8 mouse cellular contexts compared by ENCODE assay signal in genomic region chr13:54425269-54425668, GRCm38 (mm10). TPM values are rescaled to one million over a fixed set of nuclear protein-coding genes. Genes with fewer than 3 reads are reported as not detected.
DNase-seq lines count a peak whose midpoint lies in the region; ATAC-seq and TF ChIP-seq lines count a peak whose summit lies in the region.

No protein-coding gene starts in this region.

- H3K9me3 ChIP-seq in forebrain, embryonic 12.5 days, result no peaks in the 10 kb centered on the region
- H3K9me3 ChIP-seq in forebrain, embryonic 11.5 days (ENCODE audit: control insufficient read depth, low read length), result no peaks in the 10 kb centered on the region
- 0 out of 2 replicates have a peak, but pooled peaks cover 2% of the 10 kb centered on the region for H3K9me3 ChIP-seq in hindbrain, embryonic 16.5 days (ENCODE audit: control insufficient read depth, low read length)
- H3K9me3 ChIP-seq in neural tube, embryonic 11.5 days (ENCODE audit: control insufficient read depth, low read length), result no peaks in the 10 kb centered on the region

- peaks cover 6% of the 10 kb centered on the region for H3K4me1 ChIP-seq in forebrain, embryonic 12.5 days
- H3K4me1 ChIP-seq in forebrain, embryonic 11.5 days (replicated peaks; ENCODE audit: control insufficient read depth, insufficient read depth, low read length), result no peaks in the 10 kb centered on the region
- peaks cover 6% of the 10 kb centered on the region for H3K4me1 ChIP-seq in hindbrain, embryonic 16.5 days (ENCODE audit: control insufficient read depth, insufficient read depth, low read depth, low read length)
- H3K4me1 ChIP-seq in liver, adult 2 months (ENCODE audit: control insufficient read depth, insufficient read depth, low read length), result peaks cover 9% of the 10 kb centered on the region
- no peaks in the 10 kb centered on the region for H3K4me1 ChIP-seq in neural tube, embryonic 11.5 days (ENCODE audit: control insufficient read depth, insufficient read depth, low read length)
- no peaks in the 10 kb centered on the region for H3K4me1 ChIP-seq in cerebellum, adult 2 months (ENCODE audit: control insufficient read depth, insufficient read depth, low read length)

- 0 out of 2 replicates have a peak, but pooled peaks have one; percentile 3 for TF ChIP-seq POLR2A in liver, adult 2 months (IDR thresholded peaks at IDR 0.05; ENCODE audit: extremely low read depth, insufficient read depth, low read length)
- no peak for TF ChIP-seq POLR2A in cerebellum, adult 2 months (IDR thresholded peaks at IDR 0.05; ENCODE audit: borderline replicate concordance, insufficient read depth, low read length)

- H3K4me2 ChIP-seq in forebrain, embryonic 12.5 days, result no peak overlapping the region
- no peak overlapping the region for H3K4me2 ChIP-seq in forebrain, embryonic 11.5 days (ENCODE audit: low read depth, low read length, severe bottlenecking)
- no peak overlapping the region for H3K4me2 ChIP-seq in hindbrain, embryonic 16.5 days (ENCODE audit: low read length)
- no peak overlapping the region for H3K4me2 ChIP-seq in neural tube, embryonic 11.5 days (ENCODE audit: low read depth)

- DNase-seq in forebrain, embryonic 11.5 days (ENCODE audit: low spot score), result no peak
- DNase-seq in liver, adult 2 months (ENCODE audit: extremely low read depth, low read depth, low spot score), result peak; percentile 95
- DNase-seq in neural tube, embryonic 11.5 days (ENCODE audit: low spot score), result peak; percentile 35
- no peak for DNase-seq in left cerebral cortex, adult 18-20 months (ENCODE audit: low spot score in 2 of 2)
- no peak for DNase-seq in layer of hippocampus, adult 8-10 months (ENCODE audit: low spot score in 2 of 2)
- DNase-seq in cerebellum, adult 2 months, result no peak

- no peak; the same call in 1 of the 2 replicates for TF ChIP-seq CTCF in liver, adult 2 months (IDR thresholded peaks at IDR 0.05; ENCODE audit: low read depth, low read length)
- TF ChIP-seq CTCF in cerebellum, adult 2 months (IDR thresholded peaks at IDR 0.05; ENCODE audit: borderline replicate concordance, insufficient read depth, low read depth, low read length), result no peak

- ATAC-seq in forebrain, embryonic 12.5 days (ENCODE audit: low FRiP score), result no peak; the same call in 1 of the 2 replicates
- ATAC-seq in forebrain, embryonic 11.5 days (replicated peaks; ENCODE audit: low FRiP score), result no peak
- ATAC-seq in hindbrain, embryonic 16.5 days, result peak; percentile 68
- no peak for ATAC-seq in neural tube, embryonic 11.5 days (ENCODE audit: insufficient read depth, low FRiP score, low TSS enrichment)

- H3K36me3 ChIP-seq in forebrain, embryonic 12.5 days (replicated peaks), result no peaks in the 10 kb centered on the region
- no peaks in the 10 kb centered on the region for H3K36me3 ChIP-seq in forebrain, embryonic 11.5 days (ENCODE audit: control insufficient read depth, insufficient read depth, low read length)
- no peaks in the 10 kb centered on the region for H3K36me3 ChIP-seq in hindbrain, embryonic 16.5 days (ENCODE audit: control insufficient read depth, insufficient read depth, low read length)
- H3K36me3 ChIP-seq in liver, adult 2 months (ENCODE audit: control insufficient read depth, insufficient read depth, low read length), result no peaks in the 10 kb centered on the region
- no peaks in the 10 kb centered on the region for H3K36me3 ChIP-seq in neural tube, embryonic 11.5 days (ENCODE audit: control insufficient read depth, insufficient read depth, low read length)

- H3K9ac ChIP-seq in forebrain, embryonic 12.5 days, result no peak overlapping the region
- H3K9ac ChIP-seq in forebrain, embryonic 11.5 days (ENCODE audit: low read length), result no peak overlapping the region; the same call in 1 of the 2 replicates
- no peak overlapping the region for H3K9ac ChIP-seq in hindbrain, embryonic 16.5 days (ENCODE audit: low read depth, low read length)
- H3K9ac ChIP-seq in liver, adult 2 months (ENCODE audit: low read depth, low read length), result peak overlapping the region; percentile 27; the same call in 1 of the 2 replicates
- no peak overlapping the region for H3K9ac ChIP-seq in neural tube, embryonic 11.5 days (ENCODE audit: low read length)

- no peaks in the 10 kb centered on the region for H3K79me2 ChIP-seq in liver, adult 2 months (ENCODE audit: control insufficient read depth, insufficient read depth, low read length)

- no peaks in the 10 kb centered on the region for H3K27me3 ChIP-seq in forebrain, embryonic 12.5 days
- H3K27me3 ChIP-seq in forebrain, embryonic 11.5 days (ENCODE audit: control insufficient read depth, insufficient read depth, low read length), result no peaks in the 10 kb centered on the region
- H3K27me3 ChIP-seq in hindbrain, embryonic 16.5 days (replicated peaks; ENCODE audit: control insufficient read depth, insufficient read depth, low read length), result no peaks in the 10 kb centered on the region; the same call in 1 of the 2 replicates
- H3K27me3 ChIP-seq in liver, adult 2 months (ENCODE audit: control insufficient read depth, insufficient read depth, low read length), result no peaks in the 10 kb centered on the region
- no peaks in the 10 kb centered on the region for H3K27me3 ChIP-seq in neural tube, embryonic 11.5 days (ENCODE audit: control insufficient read depth, insufficient read depth, low read length)
- H3K27me3 ChIP-seq in cerebellum, adult 2 months (ENCODE audit: control insufficient read depth, insufficient read depth, low read length), result no peaks in the 10 kb centered on the region

- 70% methylated on average over 2 of the region's 2 CpGs for WGBS in forebrain, embryonic 12.5 days
- WGBS in forebrain, embryonic 11.5 days, result 80% methylated on average over 2 of the region's 2 CpGs
- 41% methylated on average over 2 of the region's 2 CpGs for WGBS in hindbrain, embryonic 16.5 days
- 16% methylated on average over 2 of the region's 2 CpGs for WGBS in liver, adult 2 months
- WGBS in neural tube, embryonic 11.5 days, result 32% methylated on average over 2 of the region's 2 CpGs
- 39% methylated on average over 2 of the region's 2 CpGs for WGBS in cerebellum, adult 2 months

- H3K27ac ChIP-seq in forebrain, embryonic 12.5 days, result peak overlapping the region; percentile 36; the same call in 1 of the 2 replicates
- H3K27ac ChIP-seq in forebrain, embryonic 11.5 days (ENCODE audit: low read depth, low read length), result no peak overlapping the region
- peak overlapping the region; percentile 62 for H3K27ac ChIP-seq in hindbrain, embryonic 16.5 days (ENCODE audit: low read depth, low read length)
- H3K27ac ChIP-seq in liver, adult 2 months (replicated peaks; ENCODE audit: insufficient read depth, low read depth, low read length), result peak overlapping the region; percentile 77
- H3K27ac ChIP-seq in neural tube, embryonic 11.5 days (ENCODE audit: low read depth, low read length), result no peak overlapping the region
- no peak overlapping the region for H3K27ac ChIP-seq in cerebellum, adult 2 months (ENCODE audit: insufficient read depth, low read length)

- no peak overlapping the region for H3K4me3 ChIP-seq in forebrain, embryonic 12.5 days (replicated peaks)
- no peak overlapping the region for H3K4me3 ChIP-seq in forebrain, embryonic 11.5 days (ENCODE audit: low read depth, low read length)
- H3K4me3 ChIP-seq in hindbrain, embryonic 16.5 days (ENCODE audit: low read length), result no peak overlapping the region
- H3K4me3 ChIP-seq in liver, adult 2 months (ENCODE audit: insufficient read depth, low read depth, low read length), result no peak overlapping the region
- H3K4me3 ChIP-seq in neural tube, embryonic 11.5 days (ENCODE audit: low read depth, low read length), result no peak overlapping the region
- H3K4me3 ChIP-seq in cerebellum, adult 2 months (replicated peaks; ENCODE audit: insufficient read depth, low read depth, low read length), result no peak overlapping the region

RNA-seq across cellular contexts. Expression of gene Thoc3, which starts 43.4 kb away (rescaled TPM):
- 125 and 134 TPM in 2 replicates for polyA plus RNA-seq in forebrain, embryonic 12.5 days (2016; fragmentation: Nextera tagmentation; extraction: Ambion mirVana)
- 146 and 152 TPM in 2 replicates for polyA plus RNA-seq in forebrain, embryonic 11.5 days (2014; fragmentation: Nextera tagmentation; extraction: Ambion mirVana)
- 93.8 and 94.8 TPM in 2 replicates for polyA plus RNA-seq in hindbrain, embryonic 16.5 days (2015; fragmentation: Nextera tagmentation; extraction: Ambion mirVana)
- total RNA-seq in liver, adult 2 months (2014; rRNA removed), result 19.2 and 21.1 TPM in 2 replicates
- 25.3 and 27.7 TPM in 2 replicates for polyA plus RNA-seq in liver, adult 2 months (2012; rRNA removed)
- polyA plus RNA-seq in neural tube, embryonic 11.5 days (2014; fragmentation: Nextera tagmentation; extraction: Ambion mirVana), result 153 and 154 TPM in 2 replicates
- 10 to 100 TPM; 32.1 to 33.1 TPM for total RNA-seq in left cerebral cortex, adult 18-20 months (2021)
- total RNA-seq in layer of hippocampus, adult 8-10 months (2022), result 10 to 100 TPM; 31.7 to 38.2 (median 33.2) TPM
- polyA plus RNA-seq in cerebellum, adult 2 months (2012; rRNA removed), result 35.6 and 36.2 TPM in 2 replicates

RNA-seq across cellular contexts. Expression of gene Cplx2, which starts 54.1 kb away (rescaled TPM):
- polyA plus RNA-seq in forebrain, embryonic 12.5 days (2016; fragmentation: Nextera tagmentation; extraction: Ambion mirVana), result 14.9 and 15.5 TPM in 2 replicates
- polyA plus RNA-seq in forebrain, embryonic 11.5 days (2014; fragmentation: Nextera tagmentation; extraction: Ambion mirVana), result 11.8 and 13.3 TPM in 2 replicates
- 36.6 and 41.9 TPM in 2 replicates for polyA plus RNA-seq in hindbrain, embryonic 16.5 days (2015; fragmentation: Nextera tagmentation; extraction: Ambion mirVana)
- total RNA-seq in liver, adult 2 months (2014; rRNA removed), result 0.37 and 0.54 TPM in 2 replicates
- 0.57 and 0.81 TPM in 2 replicates for polyA plus RNA-seq in liver, adult 2 months (2012; rRNA removed)
- polyA plus RNA-seq in neural tube, embryonic 11.5 days (2014; fragmentation: Nextera tagmentation; extraction: Ambion mirVana), result 11.2 and 11.7 TPM in 2 replicates
- total RNA-seq in left cerebral cortex, adult 18-20 months (2021), result 100 to 1,000 TPM; 791 to 833 TPM
- total RNA-seq in layer of hippocampus, adult 8-10 months (2022), result 100 to 1,000 TPM; 865 to 892 (median 878) TPM
- 361 and 392 TPM in 2 replicates for polyA plus RNA-seq in cerebellum, adult 2 months (2012; rRNA removed)

Comparison
In these comparisons a context has a peak if more than half of its experiments do, and no peak if none do; other contexts are left out.
1. H3K27ac ChIP-seq: peak in forebrain, embryonic 12.5 days (single experiment), hindbrain, embryonic 16.5 days (single experiment) and liver, adult 2 months (single experiment); none in forebrain, embryonic 11.5 days (single experiment), neural tube, embryonic 11.5 days (single experiment) and cerebellum, adult 2 months (single experiment).
2. DNase-seq: peak in liver, adult 2 months (single experiment) and neural tube, embryonic 11.5 days (single experiment); none in forebrain, embryonic 11.5 days (single experiment), left cerebral cortex, adult 18-20 months (0 of 2), layer of hippocampus, adult 8-10 months (0 of 2) and cerebellum, adult 2 months (0 of 2).